Mouse (Mus musculus) spleen, postnatal 4 days (tissue): ENCODE measurements around the gene Rin2.

ENCODE experiments used
- DNase-seq, 2 experiments: peaks; one replicate each; pipeline ENCODE4 v3.0.0; 2022; ENCODE audit warnings: low spot score in 2 of 2

The Rin2 gene

DNA sequence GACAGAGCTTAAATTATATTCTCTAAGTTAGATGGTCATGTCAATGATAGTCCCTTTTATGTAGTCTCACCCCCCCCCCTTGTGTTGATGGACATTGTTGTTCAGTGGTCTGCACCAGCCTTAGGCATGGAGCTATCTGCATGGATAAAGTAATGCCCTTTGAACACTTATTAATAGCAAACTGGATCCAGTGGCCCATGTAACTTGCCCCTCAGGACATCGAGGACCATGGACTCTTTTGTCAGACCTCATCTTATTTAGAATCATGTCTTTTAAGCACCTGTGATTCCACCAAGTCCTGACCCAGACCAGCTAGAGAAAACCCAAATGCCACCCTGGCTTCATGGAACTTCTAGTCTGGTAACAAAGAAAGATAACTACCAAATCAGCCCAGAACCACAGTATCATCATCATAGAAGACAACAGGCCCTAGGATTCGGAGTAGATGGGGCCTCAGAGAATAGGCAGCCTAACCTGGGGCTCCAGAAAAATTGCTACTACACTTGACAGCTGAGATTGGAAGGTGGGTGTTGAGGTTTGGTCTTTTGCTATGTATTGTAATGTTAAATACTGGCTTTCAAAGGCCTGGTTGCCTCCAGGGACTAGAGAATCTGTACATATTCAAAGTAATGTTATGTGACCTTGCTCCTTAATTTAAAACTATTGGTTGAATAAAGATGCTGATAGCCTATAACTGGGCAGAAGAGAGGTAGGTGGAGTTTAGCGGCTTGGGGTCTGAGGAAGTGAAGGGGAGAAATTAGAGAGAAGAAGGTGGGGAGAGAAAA, 113.7 kb downstream of the Rin2 start:
- no peak for DNase-seq

DNA sequence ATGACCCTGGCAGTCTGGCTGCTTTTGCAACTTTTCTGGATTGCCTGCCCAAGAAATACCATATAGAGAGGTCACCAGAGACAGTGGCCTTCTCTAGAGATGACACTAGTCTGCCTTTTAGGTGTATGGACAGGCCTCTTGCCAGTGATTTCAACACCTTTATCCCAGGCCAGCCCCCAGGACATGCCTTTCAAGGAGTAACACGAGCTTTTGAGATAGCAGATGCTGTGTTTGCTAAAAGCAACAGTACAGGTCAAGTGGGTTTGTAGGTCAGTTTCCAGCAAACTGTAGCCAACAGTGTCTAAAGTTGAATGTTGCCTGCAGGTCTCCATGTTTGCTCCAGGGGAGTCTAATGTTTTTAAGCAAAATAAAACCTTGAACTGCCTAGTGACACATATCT, 118.7 kb downstream of the Rin2 start:
- DNase-seq, result no peak

DNA sequence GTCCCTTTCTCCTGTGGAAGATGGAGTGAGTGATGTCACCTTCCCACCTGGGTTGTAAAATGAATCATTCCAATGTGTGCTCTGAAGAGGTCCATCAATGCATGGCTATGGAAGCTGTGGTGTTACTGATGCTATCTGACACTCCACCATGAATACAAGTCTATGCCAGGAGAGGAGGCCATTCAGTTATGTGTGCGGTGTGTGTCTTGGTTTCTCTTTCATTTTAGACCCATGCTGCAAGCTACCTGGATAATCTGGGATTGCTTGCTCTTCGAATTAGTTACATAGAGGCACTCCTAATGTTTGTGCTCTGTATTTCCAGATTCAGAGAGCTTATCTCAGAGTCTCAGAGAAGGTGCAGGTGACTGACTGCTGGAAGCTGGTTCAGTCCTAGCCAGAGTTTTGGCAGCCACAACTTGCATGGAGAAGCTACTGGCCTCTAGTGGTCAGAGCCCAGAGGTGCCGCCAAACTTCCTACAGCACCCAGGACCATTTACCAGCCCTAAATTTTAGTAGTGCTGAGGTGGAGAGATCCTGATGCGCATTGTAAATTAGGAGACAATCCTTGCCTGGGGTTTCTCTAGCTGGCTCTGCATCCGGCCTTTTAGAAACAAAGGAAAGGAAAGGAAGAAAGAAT, 119.4 kb downstream of the Rin2 start:
- no peak for DNase-seq

DNA sequence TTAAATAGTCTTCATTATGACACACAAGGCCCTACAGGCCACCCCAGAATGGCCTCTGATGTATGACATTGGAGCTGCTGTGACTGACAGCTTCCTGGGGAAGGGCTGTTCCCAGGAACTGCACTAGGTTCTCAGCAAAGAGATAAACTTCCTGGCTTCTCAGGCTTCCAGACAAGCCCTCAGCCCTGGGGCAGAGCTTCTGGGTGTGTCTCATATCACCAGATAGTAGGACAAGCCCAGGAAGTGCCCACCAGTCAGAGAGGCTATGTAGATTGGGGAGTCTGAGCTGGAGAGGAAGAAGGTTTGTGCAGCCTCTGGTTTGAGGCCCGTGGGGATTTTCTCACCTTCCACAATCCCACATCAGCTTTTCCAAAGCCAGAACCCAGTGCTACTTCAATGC, 122.8 kb downstream of the Rin2 start:
- DNase-seq, result no peak

DNA sequence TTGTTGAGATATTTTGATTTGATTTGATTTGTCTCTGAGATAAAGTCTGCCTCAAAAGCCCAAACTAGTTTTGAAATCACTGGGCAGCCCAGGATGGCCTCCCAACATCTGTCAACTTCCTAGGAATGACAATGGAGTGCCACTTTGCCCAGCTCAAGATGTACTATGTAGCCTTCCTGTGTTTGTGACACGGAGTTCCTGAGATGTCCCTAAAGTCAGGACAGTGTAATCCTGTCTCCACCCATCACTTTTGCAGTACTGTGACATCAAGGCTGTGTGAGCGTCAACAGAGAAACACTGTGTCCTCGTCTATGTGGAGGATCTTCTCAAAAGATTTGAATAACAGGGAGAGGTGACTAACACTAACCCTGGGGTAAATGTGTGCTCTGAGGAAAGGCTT, 123.9 kb downstream of the Rin2 start:
- no peak for DNase-seq

DNA sequence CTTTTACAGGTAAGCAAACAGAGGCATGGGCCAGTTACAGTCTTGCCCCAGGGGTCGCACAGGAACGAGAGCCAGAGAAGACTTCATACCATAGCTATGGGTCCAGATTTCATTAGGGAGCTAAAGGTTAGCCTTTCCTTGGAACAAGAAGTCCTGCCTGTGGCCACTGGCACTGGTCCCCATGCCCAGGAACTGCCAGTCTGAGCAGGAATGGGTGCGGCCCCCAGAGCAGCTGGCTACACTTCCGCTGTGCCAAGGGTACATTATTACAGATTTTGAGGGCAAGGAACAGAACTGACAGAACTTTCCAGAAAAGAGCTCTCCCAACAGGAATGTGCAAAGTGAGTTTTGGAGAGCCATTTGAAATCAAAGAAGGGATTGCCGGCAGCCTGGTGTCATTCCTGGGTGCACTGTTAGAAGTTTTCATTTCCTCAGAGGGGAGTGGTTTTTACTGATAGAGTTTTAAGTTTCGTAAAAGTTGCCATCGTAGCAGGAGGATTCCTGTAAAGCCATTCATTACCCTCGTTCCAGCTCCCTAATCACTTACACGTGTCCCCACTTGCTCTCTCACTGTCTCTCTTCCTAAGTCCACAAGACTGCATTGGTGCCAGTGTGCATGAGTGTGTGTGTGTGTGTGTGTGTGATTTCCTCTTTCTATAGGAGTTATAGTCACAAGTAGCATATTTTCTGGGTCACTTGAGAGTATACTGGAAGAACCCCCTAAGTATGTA, 126.5 kb downstream of the Rin2 start:
- no peak for DNase-seq

DNA sequence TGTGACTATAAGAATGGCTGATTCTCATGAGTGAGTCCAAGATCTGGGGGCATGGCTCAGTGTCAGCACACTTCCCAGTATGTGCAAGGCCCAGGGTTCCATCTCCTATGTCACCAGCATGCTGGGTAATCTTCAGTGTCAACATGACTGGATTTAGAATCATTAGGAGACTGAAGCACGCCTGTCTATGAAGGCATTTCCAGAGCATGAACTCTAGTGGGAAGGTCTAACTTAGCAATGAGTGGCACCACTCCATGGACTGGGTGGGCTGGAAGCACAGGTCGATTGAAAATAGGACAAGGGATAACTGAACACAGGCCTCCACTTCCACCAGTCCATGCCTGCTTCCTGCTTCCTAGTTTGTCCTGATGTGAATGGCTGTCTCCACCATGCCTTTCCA, 127.6 kb downstream of the Rin2 start:
- no peak for DNase-seq

DNA sequence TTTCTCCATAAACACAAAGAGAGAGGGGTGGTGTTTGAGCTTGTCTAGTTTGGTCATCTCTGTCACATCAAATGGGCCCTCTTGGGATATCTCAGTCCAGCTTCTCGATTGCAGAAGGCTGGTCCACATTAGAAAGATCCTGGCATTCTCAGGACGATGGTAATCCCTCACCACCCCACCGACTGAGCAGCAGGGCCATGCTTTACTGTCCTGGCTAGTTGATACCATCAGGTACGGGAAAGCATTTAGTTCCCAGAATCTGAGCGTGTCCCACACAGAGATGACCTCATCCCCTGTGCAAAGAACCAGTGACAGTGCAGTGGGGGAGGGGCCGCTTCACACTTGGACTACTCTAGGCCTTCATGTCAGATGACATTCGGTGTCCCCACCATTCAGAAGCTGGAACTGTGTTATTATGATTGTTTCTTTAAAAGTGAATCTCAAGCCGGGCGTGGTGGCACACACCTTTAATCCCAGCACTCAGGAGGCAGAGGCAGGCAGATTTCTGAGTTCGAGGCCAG, 128.9 kb downstream of the Rin2 start:
- DNase-seq, result no peak

DNA sequence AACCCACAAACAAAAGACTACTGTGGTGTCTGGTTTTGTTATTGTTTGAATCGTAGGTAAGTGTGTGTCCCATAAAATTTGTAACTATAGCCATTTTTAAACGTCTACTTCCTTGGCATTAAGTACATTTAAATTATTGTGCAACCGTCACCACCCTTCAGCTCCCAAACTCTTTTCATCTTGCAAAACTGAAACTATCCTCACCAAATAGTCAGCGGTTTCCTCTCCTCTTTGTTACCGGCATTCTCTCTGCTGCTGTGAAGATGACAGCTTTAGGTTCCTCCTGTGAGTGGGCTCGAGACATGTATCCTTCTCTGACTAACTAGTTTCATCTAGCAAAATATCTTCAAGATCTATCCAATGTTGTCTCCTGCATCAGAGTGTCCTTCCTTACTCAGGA, 129.5 kb downstream of the Rin2 start:
- DNase-seq, result no peak

DNA sequence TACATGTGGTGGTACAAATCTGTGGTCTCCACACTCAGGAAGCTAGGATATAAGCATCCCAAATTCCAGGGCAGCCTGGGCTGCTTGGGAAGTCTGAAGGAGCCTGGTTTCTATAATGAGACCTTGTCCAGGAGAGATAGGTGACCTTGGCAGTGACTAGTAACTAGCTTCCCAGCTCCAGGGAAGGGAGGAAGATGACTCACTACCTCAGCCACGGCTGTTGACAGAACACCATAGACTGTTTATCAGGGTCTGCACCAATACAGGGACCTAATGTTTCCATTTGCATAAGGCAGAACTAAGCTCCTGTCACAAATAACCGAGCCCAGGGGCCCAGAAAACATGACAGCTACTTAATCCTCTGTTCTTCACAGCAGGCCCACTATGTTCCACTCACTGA, 132.3 kb downstream of the Rin2 start:
- DNase-seq, result no peak

DNA sequence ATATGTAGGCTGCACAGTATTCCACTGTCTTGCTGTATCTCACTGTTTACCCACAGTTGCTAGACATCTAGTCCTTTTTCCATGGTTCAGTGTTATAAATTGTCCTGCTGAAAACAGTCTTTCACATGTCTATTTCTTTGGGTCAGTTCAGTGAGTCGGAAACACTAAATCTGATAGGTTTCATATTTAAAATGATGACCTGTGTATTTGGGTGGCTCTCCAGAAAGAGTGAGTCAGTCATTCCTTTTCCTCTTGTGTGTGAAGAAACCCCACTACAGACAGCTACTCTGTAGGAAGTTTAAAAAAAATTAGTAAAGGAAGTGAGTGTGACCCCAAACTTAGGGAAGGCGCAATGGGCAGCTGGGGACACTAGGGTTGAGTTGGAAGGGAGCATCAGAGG, 133.2 kb downstream of the Rin2 start:
- no peak for DNase-seq

DNA sequence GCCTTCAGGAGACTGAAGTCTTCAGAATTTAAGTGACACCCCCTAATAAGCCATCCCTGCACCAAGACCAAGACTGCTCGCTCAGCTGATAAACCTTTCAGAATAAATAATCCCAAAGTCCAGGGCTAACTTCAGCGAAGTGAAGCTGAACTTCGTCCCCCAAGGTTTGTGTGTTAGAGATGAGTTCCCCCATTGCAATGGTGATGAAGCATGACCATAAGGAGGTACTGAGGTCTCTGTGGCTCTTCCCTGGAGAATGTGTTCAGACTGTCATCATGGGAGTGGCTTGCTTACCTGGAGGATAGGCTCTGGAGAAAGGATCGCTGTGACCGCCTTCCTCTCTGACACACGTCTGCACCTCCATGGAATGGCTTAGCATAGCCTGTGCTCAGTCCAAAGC, 133.7 kb downstream of the Rin2 start:
- DNase-seq, result no peak

DNA sequence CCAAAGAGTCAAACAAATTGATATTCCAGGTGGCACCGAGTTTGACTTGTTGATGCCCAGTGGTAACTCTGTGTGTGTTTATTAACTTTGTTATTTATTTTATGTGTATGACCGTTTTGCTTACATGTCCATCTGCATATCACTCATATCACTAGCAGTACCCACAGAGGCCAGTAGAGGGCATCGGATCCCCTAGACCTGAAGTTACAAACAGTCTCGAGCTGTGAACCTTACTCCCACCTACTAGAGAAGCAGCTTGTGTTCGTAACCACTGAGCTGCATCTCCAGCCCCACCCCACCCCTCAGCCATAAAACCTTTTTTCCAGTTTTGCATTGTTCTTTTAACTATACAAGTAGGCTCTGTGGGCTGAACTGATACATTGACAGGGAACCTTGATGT, 135.7 kb downstream of the Rin2 start:
- DNase-seq, result no peak

DNA sequence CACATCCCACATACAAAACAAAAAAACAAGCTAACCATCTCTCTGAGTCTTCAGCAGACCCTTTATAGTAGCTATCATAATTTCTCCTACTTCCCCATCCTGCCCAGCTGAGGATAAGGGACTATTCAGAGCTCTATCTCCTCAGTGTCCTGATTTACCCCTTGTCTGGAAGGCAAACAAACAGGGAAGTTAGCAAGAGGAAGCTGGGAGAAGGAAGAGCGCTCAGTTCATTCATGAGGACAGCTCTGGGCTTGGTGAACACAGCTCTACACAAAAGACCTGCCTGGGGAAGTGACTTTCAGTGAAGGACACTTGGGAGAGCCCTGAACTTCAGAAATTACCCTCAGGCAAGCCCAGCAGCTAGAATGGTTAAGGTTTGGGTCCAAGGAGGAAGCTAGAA, 137.8 kb downstream of the Rin2 start:
- DNase-seq, result no peak

DNA sequence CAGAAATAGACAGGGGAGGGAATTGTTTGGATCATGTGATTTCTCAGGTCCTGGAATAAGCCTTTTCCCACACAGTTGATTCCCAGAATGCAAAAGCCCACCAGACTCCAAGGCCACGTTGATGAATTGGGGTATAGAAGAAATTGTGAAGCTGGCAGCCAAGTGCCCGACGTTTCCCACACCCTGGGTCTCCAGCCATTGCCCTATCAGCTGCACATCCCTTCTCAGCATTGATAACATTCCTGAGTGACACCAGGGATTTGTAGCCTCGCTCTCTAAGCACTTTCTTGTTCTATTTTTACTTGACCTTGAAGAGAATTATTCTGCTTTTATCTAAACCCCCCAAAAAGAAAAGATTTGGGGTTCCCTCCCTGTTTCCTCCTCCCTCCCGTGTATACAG, 142.2 kb downstream of the Rin2 start:
- no peak for DNase-seq

DNA sequence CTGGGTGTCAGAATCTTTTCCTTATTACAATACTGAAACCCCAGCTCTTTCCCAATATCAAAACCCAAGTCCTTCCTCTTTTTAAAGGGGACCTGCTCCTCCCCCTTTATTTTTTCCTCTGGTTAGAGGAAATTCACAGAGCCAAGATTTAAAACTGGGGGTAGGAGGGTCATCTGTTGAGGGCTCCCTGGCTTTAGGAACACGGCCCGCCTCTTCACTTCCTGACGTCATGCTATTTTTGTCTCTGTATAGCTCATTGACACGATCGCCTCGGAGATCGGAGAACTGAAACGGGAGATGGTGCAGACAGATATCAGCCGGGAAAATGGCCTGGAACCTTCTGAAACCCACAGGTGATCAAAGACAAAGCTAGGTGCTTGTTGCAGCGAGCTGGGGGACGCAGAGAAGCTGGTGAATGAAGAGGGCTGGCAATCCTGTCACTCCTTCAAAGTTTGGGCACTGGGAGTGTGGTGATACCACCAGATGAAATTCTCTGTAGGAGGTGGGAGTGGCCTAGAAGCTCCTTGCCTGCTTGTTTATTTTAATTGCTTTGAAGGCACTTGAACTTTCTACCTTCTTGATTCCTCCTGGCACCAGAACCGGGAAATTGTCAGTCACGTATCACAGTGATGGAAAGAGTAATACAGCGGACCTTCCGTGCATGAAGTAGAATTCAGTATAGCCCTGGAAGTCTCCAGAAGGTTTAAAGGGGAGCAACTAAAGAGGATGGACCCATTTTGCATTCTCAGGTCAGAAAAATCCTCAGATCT, 147.2 kb downstream of the Rin2 start:
- no peak for DNase-seq

DNA sequence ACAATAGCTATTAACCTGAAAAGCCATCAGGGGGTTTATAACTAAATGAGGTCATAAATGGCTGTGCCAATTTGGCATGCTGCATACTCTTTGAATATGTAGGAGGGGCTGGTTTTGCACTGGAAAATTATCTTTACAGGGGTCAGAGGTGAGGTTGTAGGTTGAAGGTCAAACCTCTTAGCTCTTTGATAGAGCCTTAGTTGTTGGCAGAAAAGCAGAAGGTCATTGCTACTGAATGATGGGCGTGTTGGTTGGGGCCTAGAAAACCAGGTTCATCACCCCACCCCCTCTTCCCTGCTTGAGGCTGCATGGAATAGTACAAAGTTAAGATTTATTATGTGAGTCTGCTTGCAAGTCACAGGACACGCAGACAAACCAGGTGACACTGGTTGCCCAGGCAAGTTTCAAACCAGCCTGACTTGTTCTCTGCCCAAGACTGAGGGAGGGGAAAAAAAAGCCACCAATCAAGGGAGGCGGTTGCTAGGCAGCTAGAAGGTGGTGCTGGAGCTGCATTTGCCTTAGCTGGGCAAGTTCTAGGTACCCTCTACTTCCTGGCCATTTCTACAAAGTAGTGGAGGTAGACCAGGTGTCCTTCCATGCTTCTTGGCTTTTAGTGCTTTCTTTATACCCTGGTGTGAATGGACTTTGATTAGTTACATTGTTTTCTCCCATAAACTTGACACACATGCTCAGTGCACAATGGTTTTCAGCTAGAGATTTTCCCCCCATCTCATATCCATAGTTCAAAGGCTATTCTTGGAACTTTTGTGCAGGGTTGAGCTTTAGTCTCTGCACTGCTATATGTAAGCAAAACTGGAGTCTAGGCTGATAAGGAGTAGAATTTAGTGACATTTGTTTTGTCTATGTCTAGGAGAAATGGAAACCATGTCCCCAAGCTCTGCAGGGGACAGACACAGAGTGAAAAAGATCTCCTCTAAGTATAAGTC, 148.0 kb downstream of the Rin2 start:
- no peak for DNase-seq

DNA sequence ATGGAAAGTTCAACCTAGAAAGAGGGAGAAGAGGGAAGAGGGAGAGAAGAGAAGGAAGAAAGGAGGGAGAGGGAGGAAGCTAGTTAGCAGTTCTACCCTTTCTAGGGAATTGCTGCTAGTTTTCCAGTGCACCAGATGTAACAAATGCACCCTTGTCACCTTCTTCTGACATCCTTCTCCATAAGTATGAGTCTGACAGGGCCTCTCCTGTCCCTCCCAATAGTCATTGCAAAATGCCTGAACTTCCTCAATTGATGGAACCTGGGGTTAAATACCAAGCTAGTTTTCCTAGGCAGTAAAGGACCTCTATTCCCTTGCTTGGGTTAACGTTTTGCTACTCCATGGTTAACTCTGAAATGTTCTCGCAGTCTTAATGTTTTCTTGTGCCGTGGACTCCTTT, 149.7 kb downstream of the Rin2 start:
- no peak for DNase-seq

DNA sequence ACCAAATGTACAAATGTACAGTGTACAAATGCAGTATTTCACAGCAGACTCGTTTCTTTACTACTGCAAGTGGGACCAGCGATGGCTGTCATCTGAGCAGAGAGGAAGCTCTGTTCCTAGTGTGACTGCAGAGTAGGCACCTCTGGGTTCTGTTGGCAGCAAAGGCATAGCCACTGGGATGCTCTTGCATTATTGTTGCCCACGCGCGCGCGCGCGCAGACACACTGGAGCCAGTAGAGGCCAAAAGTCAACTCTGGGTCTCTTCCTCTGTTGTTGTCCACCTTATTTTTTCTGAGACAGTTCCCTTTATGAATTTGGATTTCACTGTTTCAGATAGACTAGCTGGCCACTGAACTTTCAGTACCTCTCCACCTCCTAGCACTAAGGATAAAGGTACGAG, 150.2 kb downstream of the Rin2 start:
- no peak for DNase-seq

DNA sequence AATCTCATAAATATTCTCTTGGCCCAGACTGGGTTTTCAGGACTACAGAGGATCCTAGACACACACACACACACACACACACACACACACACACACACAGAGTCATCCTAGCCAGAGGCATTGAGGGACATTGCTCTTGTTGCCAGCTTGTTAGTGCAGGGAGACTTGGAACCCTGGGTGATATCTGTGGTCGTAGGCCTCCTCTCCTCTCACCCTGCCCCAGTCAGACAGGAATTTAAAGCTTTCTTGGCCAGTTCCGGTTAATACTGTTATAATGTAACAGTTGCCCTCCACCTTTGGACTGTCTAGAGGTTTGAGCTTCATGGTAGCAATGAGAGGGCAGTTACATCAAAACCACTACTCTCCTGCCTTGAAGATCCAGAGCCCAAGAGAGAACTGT, 152.9 kb downstream of the Rin2 start:
- DNase-seq, result no peak

DNA sequence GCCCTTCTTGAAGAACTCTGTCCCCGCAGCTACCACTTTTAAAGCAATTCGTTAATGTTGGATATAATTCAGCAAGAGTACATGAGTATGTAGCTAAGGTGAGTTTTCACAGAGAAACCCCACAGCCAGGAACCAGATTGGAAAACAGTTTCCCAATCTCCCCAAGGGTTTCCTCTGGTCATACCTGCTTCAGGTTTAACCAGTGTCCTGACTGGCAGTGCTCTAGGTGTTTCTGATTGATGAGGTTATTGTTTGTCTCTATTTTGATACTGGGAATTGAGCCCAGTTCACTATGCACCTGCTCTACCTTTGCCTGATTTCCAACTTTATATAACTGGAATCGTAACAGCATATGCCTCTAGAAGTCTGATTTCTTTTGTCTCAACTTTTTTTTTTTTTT, 153.6 kb downstream of the Rin2 start:
- DNase-seq, result no peak
